Mouse (Mus musculus) naive thymus-derived CD4-positive, alpha-beta T cell, adult 2 months (primary cell): ENCODE measurements around the gene Npc1l1.

Source experiments
- DNase-seq: peaks from one replicate; pipeline ENCODE4 v3.0.0-alpha.2; 2011; ENCODE audit warnings: low read depth

The Npc1l1 gene

GRCm38 (mm10) chr11:6207090-6207489 lies 22.9 kb downstream of the Npc1l1 start:
- DNase-seq, result no peak

- DNase-seq, result no peak
Observed at GRCm38 (mm10) chr11:6200570-6200969, 29.4 kb downstream of the Npc1l1 start.

DNA sequence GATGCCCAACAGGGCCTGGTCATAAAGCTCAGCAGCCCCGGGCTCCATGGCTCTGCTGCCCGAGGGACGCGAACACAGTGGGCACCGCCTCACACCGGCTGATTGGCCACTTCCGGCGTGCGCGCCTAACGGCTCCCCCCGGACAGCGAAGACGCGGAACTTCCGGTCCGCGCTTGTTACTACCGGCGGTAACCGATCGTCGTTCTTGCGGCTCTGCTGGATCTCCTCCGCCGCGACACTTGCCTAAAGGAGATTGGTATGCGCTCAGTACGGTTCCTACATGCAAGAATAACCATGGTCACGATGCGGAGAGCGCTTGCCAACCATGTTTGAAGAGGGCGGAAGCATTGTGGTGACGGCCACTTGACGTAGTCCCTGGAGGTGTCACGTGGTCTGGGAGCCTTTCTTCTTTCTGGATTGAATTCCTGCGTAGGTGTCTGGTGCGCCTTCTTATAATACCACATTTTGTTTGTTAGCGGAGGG lies 29.8 kb downstream of the Npc1l1 start, which contains the start of gene Nudcd3:
Nudcd3 (minus strand) TSS at position 329 of the 483 bp plus-strand sequence.
- DNase-seq, result peak; percentile 96

GRCm38 (mm10) chr11:6199410-6200086 lies 30.4 kb downstream of the Npc1l1 start, which contains the start of gene A730071L15Rik:
TSS of gene A730071L15Rik (plus strand) at chr11:6200029.
- no peak for DNase-seq

GRCm38 (mm10) chr11:6198449-6198848 lies 31.5 kb downstream of the Npc1l1 start:
- no peak for DNase-seq

DNA sequence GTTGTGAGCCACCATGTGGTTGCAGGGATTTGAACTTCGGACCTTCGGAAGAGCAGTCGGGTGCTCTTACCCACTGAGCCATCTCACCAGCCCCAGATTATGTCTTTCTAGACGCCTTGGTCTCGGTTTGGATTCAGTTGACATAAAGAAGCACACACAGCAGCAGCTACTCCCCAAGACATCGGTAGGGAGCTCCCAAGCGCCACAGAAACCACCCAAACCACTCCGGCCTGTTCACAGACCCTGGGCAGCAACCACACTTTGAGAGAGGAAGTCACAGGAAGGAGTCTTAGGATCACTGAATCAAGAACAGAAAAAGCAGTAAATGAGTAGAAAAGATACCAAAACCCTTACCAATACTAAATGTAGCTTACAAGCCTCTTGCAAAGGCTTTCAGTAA lies 33.2 kb downstream of the Npc1l1 start:
- no peak for DNase-seq

GRCm38 (mm10) chr11:6187878-6188277 lies 42.1 kb downstream of the Npc1l1 start:
- DNase-seq, result peak; percentile 94

GRCm38 (mm10) chr11:6187399-6187798 lies 42.5 kb downstream of the Npc1l1 start:
- DNase-seq, result no peak

DNA sequence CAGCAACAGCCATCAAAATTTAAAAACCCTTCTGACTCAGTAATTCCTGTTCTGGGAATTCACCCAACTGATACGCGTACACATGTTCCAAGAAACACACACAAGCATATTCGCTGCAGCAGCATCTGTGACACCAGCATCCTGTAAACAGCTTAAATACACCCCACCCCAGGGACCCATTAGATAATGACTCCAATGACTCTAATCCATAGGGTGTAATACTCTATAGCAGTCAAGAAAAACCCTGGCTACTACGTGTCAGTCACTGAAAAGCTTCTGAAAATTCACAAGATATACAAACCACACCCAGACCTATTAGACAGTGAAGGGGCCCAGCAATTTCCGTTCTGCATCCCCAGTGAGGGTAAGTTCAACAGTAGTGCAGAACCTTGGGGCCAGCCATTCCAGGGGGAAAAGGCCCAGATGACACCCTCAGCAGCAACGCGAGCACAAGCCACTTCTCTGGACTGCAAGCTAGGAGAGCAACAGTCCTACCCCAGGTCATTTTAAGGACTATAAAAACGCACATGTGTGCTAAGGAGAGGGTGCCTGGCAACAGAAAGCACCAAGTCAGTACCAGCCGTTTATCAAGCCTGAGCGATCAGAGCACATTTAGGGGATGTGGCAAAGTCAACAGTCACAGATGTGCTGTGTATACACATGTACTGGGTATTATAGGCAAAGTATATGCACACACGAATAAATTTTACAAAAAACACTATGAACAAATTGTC lies 45.6 kb downstream of the Npc1l1 start:
- peak; percentile 49 for DNase-seq

DNA sequence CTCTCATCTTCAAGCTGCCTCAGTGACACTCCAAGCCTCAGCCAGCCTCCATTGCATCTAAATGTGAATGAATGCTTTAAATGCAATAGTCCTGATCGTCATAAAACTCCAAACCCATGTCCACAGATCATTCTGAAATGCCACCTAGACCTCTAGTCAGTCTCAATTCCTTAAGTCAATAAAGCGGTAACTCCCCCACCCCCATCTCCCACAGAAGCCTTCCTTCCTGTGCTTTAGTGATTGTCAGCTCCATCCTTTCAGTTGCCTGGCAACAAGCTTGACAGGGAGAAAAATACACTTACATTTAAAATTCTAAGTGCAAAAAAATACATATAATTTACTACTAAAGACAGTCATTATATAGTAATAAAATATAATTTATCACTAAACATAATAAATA lies 46.7 kb downstream of the Npc1l1 start:
- peak; percentile 36 for DNase-seq

GRCm38 (mm10) chr11:6180811-6181399 lies 49.0 kb downstream of the Npc1l1 start:
- DNase-seq, result peak; percentile 74

DNA sequence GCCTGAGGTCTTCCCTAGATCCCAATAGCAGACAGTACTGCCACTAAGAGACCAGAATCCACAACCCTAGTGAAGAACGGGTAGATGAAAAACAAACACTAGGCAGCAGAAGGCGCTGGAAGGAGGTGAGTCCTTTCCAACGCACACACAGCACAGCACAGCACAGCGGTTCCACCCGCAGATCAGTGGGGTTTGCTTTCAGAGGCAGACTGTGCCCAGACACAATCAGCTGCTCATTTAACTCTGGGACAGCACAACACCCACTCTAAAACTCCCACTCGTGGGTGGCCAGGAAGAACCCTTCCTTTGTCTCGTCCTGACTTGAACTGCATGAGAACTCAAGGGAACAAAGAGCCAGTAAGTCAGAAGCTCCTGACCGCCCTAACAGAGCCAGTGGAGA lies 50.7 kb downstream of the Npc1l1 start:
- no peak for DNase-seq

GRCm38 (mm10) chr11:6178673-6179166 lies 51.2 kb downstream of the Npc1l1 start:
- DNase-seq, result peak; percentile 75

DNA sequence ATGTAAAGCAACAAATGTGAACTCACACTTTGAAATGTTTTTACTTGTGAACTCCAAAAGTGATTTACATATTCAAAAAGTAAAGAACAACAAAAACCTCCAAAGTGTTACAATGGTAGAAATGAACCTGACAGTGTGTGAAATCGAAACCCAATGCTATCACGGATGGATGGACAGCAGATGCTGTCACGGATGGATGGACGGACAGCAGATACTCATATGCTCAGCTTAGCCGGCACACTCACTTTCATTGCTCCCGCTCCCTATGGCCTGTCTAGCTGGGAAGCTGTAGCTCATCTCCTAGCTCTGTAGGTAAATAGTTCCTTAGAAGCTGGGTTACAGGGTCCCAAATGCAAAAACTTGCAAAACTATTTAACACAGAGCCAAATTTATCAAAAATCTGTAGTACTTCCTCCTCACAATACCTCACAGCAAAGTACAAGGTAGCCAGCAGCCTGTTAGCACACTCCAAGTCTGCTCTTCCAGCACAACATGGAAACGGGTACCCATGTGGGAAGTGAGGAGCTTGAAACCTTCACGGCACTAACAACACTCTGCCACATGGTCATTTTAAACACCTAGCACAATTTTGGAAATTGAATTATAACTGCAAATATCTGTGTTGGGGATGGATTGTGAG lies 52.0 kb downstream of the Npc1l1 start:
- no peak for DNase-seq

DNA sequence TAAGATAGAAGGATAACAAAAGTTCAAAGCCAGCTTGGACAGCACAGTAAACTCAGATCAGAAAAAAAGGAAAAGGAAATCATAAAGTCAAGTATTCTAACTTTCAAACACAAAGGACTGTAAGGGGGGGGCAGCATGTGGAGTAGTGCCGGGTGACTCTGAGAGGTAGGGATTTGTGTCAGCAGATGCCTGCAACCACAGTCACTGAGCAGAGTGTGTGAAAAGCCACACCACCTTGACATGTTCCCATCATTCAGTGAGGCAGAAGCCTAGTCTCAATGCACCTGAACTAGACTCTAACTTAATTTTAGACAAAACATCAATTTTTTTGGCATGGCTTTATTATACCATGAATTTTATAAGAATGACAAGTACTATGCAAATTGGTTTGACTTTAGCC lies 54.4 kb downstream of the Npc1l1 start:
- DNase-seq, result no peak

DNA sequence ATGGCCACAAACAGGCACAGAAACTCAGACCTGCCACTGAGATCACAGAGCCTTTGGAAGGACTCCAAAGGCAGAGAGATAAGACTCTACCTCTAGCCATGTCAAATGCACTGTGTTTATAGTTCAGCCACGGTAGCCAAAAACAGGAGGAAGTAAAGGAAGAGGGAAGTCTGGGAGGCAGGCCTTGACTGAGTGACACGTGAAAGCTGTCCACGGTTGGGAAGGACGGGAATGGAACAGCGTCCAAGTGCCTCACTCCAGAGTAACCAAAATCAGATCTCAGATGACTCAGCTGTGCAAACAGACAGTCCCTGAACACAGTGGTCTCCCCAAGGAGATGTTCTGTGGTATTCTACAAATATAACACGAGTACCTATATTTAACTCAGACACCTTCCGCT lies 55.2 kb downstream of the Npc1l1 start:
- DNase-seq, result no peak

GRCm38 (mm10) chr11:6169041-6169663 lies 60.8 kb downstream of the Npc1l1 start:
- DNase-seq, result no peak

DNA sequence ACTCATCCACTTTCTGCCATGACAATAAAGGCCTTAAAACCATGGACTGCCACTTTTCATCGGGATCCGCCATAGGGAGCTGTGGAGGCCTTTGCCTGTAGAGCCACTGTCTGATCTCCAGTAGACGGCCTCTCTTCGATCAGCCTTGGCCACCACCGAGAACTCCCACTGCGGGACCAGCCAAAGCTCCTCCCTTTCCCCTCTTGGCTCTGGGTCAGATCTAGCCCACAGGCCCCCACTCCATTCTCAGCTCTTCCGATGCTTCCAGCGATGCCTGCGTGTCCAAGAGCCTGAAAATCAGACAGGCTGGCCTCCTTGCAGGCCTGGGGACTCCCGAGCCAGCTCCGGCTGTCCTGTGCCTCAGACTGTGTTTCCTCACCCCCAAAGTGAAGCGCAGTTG lies 63.6 kb downstream of the Npc1l1 start:
- no peak for DNase-seq

GRCm38 (mm10) chr11:6165391-6166081 lies 64.4 kb downstream of the Npc1l1 start:
- no peak for DNase-seq

- no peak for DNase-seq
Observed at GRCm38 (mm10) chr11:6164781-6165180, 65.2 kb downstream of the Npc1l1 start.

- no peak for DNase-seq
Observed at GRCm38 (mm10) chr11:6163706-6164105, 66.2 kb downstream of the Npc1l1 start.
